Mouse (Mus musculus): ENCODE data around the gene Dusp16.

DNA sequence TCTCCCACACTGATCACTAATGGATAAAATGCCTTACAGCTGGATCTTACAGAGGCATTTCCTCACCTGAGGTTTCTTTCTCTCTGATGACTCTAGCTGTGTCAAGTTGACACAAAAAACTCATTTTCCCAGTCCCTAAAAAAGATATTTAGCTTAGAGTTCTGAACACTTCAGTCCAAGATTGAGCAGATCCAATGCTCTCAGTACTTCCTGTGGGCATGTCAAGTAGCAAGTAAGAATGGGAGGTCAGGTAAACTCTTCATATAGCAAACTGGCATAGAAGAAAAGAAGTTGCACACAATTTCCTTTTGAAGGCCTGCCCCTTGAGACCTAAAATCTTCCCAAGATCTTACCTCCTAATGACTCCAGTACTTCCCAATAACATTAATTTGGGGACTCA lies 22.1 kb downstream of the Dusp16 start:
- no peak for TF ChIP-seq CTCF (IDR thresholded peaks at IDR 0.05; ENCODE audit: control insufficient read depth, insufficient read depth, insufficient read length)
- TF ChIP-seq MAX (IDR thresholded peaks at IDR 0.05), result no peak
- TF ChIP-seq USF1 (IDR thresholded peaks at IDR 0.05; ENCODE audit: low read depth), result no peak
- TF ChIP-seq CEBPB (IDR thresholded peaks at IDR 0.05; ENCODE audit: low read depth), result no peak
- TF ChIP-seq MYOG (IDR thresholded peaks at IDR 0.05; ENCODE audit: control insufficient read depth, extremely low read depth, insufficient read length), result no peak

Data from C2C12 (cell line).